Mouse (Mus musculus): ENCODE data around the gene Gm10135. TPM values are rescaled to one million over a fixed set of nuclear protein-coding genes. Genes with fewer than 3 reads are reported as not detected.
"Not testable (repeated sequence)": the region's sequence is repeated elsewhere in the genome, so short reads cannot be mapped to it uniquely, and the experiment has no call there.

The Gm10135 gene
- total RNA-seq, 4 experiments from 2014 or later, result not detected

DNA sequence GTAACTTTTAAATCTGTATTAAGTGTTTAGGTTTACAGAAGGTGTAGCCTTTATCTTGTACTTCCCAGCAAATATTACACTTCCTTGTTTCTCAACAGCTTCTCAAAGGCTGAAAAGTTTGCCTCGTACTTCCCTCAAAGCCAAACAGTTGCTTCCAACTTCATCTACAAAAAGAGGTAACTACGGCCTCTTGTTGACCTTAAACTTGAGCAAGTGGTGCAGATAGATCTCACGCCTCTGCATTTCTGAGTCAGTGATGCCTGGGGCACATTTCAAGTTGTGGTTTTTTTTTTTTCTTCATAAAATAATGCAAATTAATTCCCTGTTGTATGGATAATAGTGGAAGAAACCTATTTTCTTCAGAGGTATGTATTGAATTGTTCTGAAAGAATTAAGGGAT is 8.8 kb downstream of the Gm10135 start:
- no peak for DNase-seq (ENCODE audit: low spot score in 2 of 2)

DNA sequence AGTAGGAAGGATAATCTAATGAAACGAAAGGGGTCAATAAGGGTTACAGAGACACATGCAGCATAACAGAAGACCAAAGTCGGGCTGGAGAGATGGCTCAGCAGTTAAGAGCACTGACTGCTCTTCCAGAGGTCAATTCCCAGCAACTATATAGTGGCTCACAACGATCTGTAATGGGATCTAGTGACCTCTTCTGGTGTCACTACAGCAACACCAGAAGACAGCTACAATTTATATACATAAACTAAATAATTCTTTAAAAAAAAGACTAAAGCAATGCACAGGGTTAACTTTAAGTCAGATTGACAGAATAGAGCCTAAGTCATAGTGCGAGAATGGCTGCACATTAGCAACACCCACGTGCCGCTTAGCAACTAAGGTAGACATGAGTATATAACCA is 14.4 kb downstream of the Gm10135 start:
- DNase-seq (ENCODE audit: low spot score in 2 of 2), result no peak

DNA sequence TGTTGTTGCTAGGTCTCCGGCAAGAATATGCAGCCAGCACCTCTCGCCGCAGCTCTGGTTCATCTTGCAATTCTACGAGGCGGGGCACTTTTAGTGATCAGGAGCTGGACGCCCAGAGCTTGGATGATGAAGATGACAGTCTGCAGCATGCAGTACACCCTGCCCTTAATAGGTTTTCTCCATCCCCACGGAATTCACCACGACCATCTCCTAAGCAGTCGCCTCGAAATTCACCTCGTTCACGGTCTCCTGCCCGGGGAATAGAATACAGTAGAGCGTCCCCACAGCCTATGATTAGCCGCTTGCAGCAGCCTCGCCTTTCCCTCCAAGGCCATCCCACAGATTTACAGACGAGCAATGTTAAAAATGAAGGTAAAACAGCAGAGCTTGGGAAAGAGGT is 17.2 kb downstream of the Gm10135 start:
- DNase-seq (ENCODE audit: low spot score in 2 of 2), result no peak

DNA sequence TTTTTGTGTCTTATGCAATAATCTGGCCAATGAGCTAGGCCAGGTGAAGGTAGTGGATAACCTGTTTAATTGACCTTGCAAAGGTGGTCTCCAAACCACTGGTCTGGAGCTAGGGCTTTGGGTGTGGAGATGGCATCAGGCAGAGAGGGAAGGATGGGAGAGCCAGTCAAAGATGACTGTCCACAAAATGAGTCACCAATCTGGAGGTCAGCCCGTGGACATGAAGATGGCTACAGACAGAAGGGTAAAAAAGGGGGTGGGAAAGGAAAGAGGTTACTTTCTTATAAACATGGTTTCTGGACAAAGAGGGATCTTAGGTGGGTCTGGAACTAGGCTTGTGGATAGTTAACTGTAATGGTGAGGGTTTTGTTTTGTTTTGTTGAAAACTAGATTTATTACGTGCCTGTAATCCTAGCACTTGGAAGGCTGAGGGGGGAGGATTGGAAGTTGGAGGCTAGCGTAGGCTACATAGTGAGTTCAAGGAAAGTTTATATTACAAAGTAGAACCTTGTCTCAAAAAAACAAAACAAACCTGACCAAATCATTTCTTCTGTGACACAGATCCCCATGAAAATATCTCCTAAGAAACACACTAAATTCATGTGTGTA is 20.4 kb downstream of the Gm10135 start:
- DNase-seq (ENCODE audit: low spot score in 2 of 2), result no peak

DNA sequence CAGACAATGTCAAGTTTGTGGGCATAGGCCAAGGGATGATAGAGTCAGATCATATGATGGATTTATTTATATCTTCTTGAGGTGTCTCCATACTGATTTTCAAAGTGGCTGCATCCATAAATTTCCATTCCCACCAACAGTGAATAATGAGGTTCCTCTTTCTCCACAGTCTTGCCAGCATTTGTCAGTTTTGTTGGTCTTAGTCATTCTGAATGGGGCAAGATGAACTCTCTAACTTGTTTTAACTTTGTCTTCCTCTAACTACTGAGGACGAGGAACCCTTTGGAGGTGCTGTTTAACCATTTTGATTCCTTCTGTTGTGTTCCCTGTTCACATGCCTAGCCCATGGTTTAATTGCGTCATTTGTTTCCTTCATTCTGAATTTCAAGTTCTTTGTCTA is 24.2 kb downstream of the Gm10135 start:
- DNase-seq (ENCODE audit: low spot score in 2 of 2), result no peak

DNA sequence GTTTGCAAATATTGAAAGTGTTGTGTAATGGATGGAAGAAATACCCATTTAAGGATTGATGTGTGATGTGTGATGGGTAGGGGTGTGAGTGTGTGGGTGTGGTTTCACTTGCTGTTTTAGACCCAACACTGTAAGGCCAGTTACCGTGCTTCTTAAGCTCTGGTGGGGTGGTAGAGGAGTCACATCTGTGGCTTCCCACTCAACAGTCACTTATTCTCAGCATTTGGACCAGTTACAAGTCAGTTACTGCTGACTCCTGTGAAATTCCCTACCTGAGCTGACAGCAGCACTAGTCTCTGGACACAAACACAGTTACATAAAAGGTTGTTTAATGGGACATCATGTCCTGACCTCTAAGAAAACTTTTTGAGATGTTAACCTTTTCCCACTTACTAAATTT is 26.4 kb downstream of the Gm10135 start:
- DNase-seq (ENCODE audit: low spot score in 2 of 2), result no peak

DNA sequence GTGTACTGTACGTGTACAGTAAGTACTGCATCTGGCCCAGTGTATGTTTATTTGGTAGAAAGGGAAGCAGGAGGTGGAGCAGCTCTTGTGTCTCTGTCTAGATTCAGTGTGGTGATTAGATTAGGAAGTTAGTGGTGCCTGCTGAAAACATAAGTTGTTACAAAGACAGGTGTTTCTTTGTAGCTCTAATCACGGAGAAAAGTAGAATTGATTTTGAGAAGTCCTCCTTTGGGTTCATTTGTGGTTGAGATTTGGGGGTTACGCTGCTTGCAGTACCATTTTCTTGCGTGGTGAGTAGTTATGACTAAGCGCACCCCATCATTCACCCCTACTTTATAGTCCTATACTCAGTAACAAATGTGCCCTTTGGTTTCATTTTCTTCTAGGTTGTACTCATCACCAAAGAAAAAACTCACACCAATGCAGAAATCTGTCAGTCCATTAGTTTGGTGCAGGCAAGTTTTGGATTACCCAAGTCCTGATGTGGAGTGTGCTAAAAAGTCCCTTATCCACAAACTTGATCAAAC is 33.5 kb downstream of the Gm10135 start:
- no peak for DNase-seq (ENCODE audit: low spot score in 2 of 2)

DNA sequence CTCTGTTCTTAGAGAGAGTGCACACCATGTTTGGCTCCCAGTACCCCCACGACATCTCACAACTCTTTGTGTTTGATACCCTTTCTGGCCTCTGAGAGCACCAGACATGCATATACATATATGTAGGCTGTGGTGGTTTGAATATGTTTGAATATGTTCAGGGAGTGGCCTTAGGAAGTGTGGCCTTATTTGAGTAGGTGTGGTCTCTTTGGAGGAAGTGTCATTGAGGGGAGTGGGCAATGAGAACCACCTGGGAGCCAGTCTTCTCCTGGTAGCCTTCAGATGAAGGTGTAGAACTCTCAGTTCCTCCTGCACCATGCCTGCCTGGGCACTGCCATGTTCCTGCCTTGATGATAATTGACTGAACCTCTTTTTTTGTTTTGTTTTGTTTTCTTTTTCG is 35.2 kb downstream of the Gm10135 start:
- no peak for DNase-seq (ENCODE audit: low spot score in 2 of 2)

DNA sequence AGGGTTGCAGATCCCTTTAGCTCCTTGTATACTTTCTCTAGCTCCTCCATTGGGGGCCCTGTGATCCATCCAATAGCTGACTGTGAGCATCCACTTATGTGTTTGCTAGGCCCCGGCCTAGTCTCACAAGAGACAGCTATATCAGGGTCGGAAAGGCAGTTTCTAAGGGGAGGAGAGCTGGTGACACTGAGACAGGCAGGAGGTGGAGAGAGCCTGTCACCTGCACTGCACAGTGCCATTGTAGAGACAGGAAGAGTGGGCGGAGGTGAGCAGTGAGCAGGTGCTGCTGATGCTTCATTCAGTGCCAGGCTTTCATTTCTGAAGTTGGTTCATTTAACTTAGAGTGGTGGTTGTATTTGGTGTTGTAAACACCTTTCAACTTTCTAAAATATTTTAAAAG is 36.1 kb downstream of the Gm10135 start:
- not testable (repeated sequence) for DNase-seq (ENCODE audit: low spot score in 2 of 2)

DNA sequence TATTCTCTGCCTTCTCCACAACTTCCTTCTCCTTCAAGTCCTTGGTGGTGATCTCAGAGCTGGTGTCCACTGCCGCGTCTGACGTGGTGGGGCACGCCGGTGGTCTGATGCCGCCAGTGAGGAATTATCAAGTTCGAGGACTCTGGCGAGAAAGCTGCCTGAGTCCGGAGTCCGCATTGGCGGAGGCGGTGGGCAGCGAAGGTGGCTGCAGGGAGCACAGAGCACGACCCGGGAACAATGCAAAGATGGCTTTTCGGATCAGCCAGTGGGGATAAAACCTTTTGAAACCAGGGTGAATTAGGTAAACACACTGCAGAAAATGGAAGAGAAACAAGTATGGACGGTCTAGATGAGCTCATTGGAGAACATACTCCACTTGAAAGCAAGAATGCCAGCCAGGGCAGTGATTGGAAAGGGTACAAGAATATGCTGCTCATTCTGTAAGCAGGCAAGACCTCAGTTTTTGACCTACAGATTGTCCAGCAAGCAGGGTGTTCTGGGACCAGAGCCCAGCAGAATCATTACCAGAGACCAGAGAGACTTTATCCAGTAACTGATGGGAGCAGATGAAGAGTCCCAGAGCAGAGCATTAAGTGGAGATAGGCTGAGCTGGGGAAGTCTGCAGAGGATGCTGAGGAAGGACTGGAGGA is 41.4 kb downstream of the Gm10135 start:
- no peak for DNase-seq (ENCODE audit: low spot score in 2 of 2)

DNA sequence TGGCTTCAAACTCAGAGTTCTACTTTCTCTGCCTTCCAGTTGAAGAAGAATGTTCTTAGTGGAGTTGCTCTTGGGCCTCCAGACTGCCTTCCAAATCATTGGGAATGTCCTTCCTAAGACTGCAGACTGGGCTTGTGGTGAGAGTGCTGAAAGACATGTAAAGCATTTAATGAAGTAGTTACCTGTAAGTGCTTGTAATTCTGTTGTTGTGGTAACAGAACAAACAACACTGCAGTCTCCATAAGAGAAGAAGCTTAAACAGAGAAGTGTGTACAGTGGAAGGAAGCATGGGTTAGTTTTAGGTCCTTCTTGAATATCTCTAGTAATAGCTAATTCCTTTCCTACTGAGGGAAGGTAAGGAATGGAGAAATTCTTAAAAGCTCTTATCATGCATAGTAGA is 47.4 kb downstream of the Gm10135 start:
- no peak for DNase-seq (ENCODE audit: low spot score in 2 of 2)

DNA sequence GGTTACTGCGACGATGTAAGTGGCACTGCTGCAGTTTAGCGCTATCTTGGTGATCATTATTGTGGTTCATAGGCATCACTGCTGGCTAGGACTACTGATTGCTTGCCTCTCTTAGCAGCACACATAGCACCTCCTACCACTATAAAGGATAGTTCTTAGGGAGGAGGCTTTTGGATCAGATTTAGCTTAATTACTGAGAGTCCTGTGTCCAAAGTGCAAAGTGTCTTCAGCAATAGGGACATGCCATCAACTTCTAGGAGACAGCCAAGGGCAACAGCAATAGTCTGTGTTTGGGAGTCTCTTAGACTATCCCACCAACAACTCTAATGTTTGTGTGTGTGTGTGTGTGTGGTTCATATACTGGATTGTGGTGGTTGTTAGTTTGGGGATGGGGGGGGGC is 51.7 kb downstream of the Gm10135 start:
- no peak for DNase-seq (ENCODE audit: low spot score in 2 of 2)

DNA sequence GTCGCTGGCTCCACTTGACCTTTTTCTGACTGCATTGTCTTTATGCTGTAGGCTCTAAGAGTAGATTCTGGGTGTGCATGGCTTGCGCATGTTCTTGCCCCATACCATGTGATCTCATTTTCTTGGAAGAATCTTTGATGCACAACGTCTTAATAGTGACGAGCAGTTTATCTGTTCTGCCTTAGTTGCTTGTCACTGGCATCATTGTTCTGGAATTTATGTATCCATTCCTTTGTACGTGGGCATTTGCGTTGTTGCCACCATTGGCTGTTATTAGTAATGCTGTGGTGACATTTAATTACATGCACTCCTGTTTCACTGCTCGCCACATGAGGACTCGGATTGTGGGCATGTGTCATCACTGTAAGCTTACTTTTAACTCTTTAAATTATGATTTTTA is 53.3 kb downstream of the Gm10135 start:
- DNase-seq (ENCODE audit: low spot score in 2 of 2), result no peak

DNA sequence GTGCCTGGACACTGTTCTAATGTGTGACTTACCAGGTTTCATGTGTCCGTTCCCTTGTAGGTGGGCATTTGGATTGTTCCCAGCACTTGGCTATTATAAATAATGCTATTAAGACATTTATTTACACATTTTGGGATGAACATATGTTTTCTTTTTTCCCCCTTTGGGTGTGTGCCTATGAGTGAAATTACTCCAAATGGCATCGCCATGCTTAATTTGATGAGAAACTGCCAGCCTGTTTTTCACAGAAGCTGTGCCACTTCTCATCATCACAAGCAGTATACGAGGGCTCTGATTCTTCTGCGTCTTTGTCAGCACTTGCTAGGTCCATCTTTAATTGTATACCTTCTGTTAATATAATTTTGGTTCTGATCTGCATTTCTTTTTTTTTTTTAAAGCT is 54.1 kb downstream of the Gm10135 start:
- no peak for DNase-seq (ENCODE audit: low spot score in 2 of 2)

DNA sequence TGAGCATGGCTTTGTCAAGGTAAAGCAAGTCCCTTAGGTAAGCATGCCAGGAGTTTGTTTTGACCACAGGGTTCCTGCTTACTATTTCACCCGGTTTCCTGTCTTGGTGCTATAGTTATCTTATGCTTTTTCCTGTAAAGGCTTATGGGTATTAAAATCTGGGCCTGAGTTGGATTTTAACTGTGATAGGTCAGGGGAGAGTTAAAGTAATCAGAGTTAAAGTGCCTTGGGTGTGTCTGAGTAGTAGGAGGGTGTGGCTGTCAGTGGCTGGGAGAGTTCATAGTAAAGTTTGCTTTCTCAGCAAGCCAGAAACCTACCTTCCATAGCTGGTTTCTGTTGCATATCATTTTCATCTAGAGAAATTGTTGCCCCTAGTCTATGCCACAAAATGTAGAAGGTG is 57.7 kb downstream of the Gm10135 start:
- DNase-seq (ENCODE audit: low spot score in 2 of 2), result no peak

DNA sequence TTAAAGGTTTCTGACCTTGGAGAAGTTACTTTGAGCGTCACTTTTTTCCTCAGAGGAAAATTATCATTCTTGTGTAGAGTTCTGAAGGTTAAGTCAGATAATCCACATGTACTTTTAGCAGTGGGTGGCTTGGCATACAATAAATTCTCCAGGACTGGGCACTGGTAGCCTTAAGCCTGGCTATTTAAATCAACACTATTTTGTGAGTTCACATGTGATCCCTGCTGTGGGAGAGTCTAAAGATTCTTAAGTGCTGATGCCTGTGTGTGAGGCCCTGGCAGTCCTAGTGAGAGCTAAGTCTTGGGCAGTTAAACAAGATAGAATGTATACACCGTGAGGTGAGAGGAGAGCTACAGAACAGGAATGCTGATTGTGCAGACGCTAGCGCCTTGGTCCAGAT is 58.5 kb downstream of the Gm10135 start:
- DNase-seq (ENCODE audit: low spot score in 2 of 2), result no peak

Other genes with a start within 250 kb of the Gm10135 start
- not detected for gene Txk, start 221.9 kb downstream of the Gm10135 start, total RNA-seq (2022)
- gene Tec, start 106.2 kb downstream of the Gm10135 start, total RNA-seq (2022), result 1 to 10 TPM; 1.1 to 2.6 (median 1.6) TPM
- 100 to 1,000 TPM; 104 to 133 (median 117) TPM for gene Slain2, start 60.4 kb downstream of the Gm10135 start, total RNA-seq (2022)
- not detected for gene Slc10a4, start 32.2 kb upstream of the Gm10135 start, total RNA-seq (2022)